Mouse (Mus musculus): ENCODE measurements around the gene Gm42957. TPM values are rescaled to one million over a fixed set of nuclear protein-coding genes. Genes with fewer than 3 reads are reported as not detected.
"Not testable (repeated sequence)": the region's sequence is repeated elsewhere in the genome, so short reads cannot be mapped to it uniquely, and the experiment has no call there.

Gene Gm42957
- total and polyA plus RNA-seq, 2 experiments from 2014 or later: not detected

GRCm38 (mm10) chr3:96680269-96680956 lies 45.1 kb downstream of the Gm42957 start:
- no peak for TF ChIP-seq CTCF (IDR thresholded peaks at IDR 0.05; ENCODE audit: low read depth)
- Histone ChIP-seq H3K27me3 (ENCODE audit: insufficient read depth, low read length) (no peaks in the 10 kb centered on the region), H3K4me2 (ENCODE audit: low read depth, low read length) (no peak overlapping the region), H3K36me3 (ENCODE audit: insufficient read depth, low read length) (no peaks in the 10 kb centered on the region), H3K4me3 (ENCODE audit: low read length) (no peak overlapping the region), H3K9me3 (ENCODE audit: low read length) (no peaks in the 10 kb centered on the region), H3K4me1 (ENCODE audit: insufficient read depth, low read length) (no peaks in the 10 kb centered on the region; the same call in 1 of the 2 replicates), H3K9ac (replicated peaks; ENCODE audit: low read length) (no peak overlapping the region), H3K27ac (no peak overlapping the region)
- DNase-seq (ENCODE audit: low spot score) (peak; percentile 41), ATAC-seq (peak; percentile 57; the same call in 1 of the 2 replicates)
- WGBS: 15% methylated on average over 12 of the region's 12 CpGs

- Histone ChIP-seq H3K27me3 (ENCODE audit: insufficient read depth, low read length) (no peaks in the 10 kb centered on the region), H3K4me2 (ENCODE audit: low read depth, low read length) (no peak overlapping the region), H3K36me3 (ENCODE audit: insufficient read depth, low read length) (no peaks in the 10 kb centered on the region), H3K9me3 (ENCODE audit: low read length) (no peaks in the 10 kb centered on the region), H3K9ac (replicated peaks; ENCODE audit: low read length) (no peak overlapping the region), H3K4me3 (ENCODE audit: low read length) (no peak overlapping the region), H3K4me1 (ENCODE audit: insufficient read depth, low read length) (no peaks in the 10 kb centered on the region; the same call in 1 of the 2 replicates), H3K27ac (no peak overlapping the region)
- no peak for TF ChIP-seq CTCF (IDR thresholded peaks at IDR 0.05; ENCODE audit: low read depth)
- no peak for ATAC-seq
- 85% methylated on average over 3 of the region's 3 CpGs for WGBS
- no peak for DNase-seq (ENCODE audit: low spot score)
Observed at GRCm38 (mm10) chr3:96683496-96683895, 48.2 kb downstream of the Gm42957 start.

GRCm38 (mm10) chr3:96684151-96684821 lies 49.0 kb downstream of the Gm42957 start:
- ATAC-seq (no peak; the same call in 1 of the 2 replicates), DNase-seq (ENCODE audit: low spot score) (no peak)
- 63% methylated on average over 17 of the region's 17 CpGs for WGBS
- Histone ChIP-seq H3K36me3 (ENCODE audit: insufficient read depth, low read length) (no peaks in the 10 kb centered on the region), H3K4me1 (ENCODE audit: insufficient read depth, low read length) (no peaks in the 10 kb centered on the region; the same call in 1 of the 2 replicates), H3K9ac (replicated peaks; ENCODE audit: low read length) (no peak overlapping the region), H3K9me3 (ENCODE audit: low read length) (no peaks in the 10 kb centered on the region), H3K4me2 (ENCODE audit: low read depth, low read length) (peak overlapping the region; percentile 44), H3K27me3 (ENCODE audit: insufficient read depth, low read length) (no peaks in the 10 kb centered on the region), H3K27ac (no peak overlapping the region), H3K4me3 (ENCODE audit: low read length) (no peak overlapping the region)
- TF ChIP-seq CTCF (IDR thresholded peaks at IDR 0.05; ENCODE audit: low read depth): no peak

- Histone ChIP-seq H3K4me1 (ENCODE audit: insufficient read depth, low read length) (no peaks in the 10 kb centered on the region), H3K9me3 (ENCODE audit: low read length) (no peaks in the 10 kb centered on the region), H3K4me2 (ENCODE audit: low read depth, low read length) (peak overlapping the region; percentile 44), H3K9ac (replicated peaks; ENCODE audit: low read length) (no peak overlapping the region), H3K36me3 (ENCODE audit: insufficient read depth, low read length) (no peaks in the 10 kb centered on the region), H3K27ac (no peak overlapping the region), H3K27me3 (ENCODE audit: insufficient read depth, low read length) (no peaks in the 10 kb centered on the region), H3K4me3 (ENCODE audit: low read length) (no peak overlapping the region)
- no peak for TF ChIP-seq CTCF (IDR thresholded peaks at IDR 0.05; ENCODE audit: low read depth)
- 47% methylated on average over 28 of the region's 28 CpGs for WGBS
- DNase-seq (ENCODE audit: low spot score): no peak
- no peak for ATAC-seq
Observed at GRCm38 (mm10) chr3:96684822-96685156, 49.5 kb downstream of the Gm42957 start.

GRCm38 (mm10) chr3:96686057-96686456 lies 50.8 kb downstream of the Gm42957 start:
- not testable (repeated sequence) for H3K9me3 ChIP-seq (ENCODE audit: low read length); DNase-seq (ENCODE audit: low spot score); ATAC-seq; H3K9ac ChIP-seq (replicated peaks; ENCODE audit: low read length); H3K27ac ChIP-seq; H3K36me3 ChIP-seq (ENCODE audit: insufficient read depth, low read length); H3K27me3 ChIP-seq (ENCODE audit: insufficient read depth, low read length); H3K4me1 ChIP-seq (ENCODE audit: insufficient read depth, low read length); H3K4me2 ChIP-seq (ENCODE audit: low read depth, low read length); H3K4me3 ChIP-seq (ENCODE audit: low read length)
- WGBS: 92% methylated on average over 5 of the region's 5 CpGs

GRCm38 (mm10) chr3:96688854-96689253 lies 53.6 kb downstream of the Gm42957 start:
- 86% methylated on average over 11 of the region's 11 CpGs for WGBS
- Histone ChIP-seq H3K9me3 (ENCODE audit: low read length) (no peaks in the 10 kb centered on the region), H3K27me3 (ENCODE audit: insufficient read depth, low read length) (no peaks in the 10 kb centered on the region)

GRCm38 (mm10) chr3:96690298-96690697 lies 55.0 kb downstream of the Gm42957 start:
- Histone ChIP-seq H3K9ac (replicated peaks; ENCODE audit: low read length) (no peak overlapping the region), H3K4me2 (ENCODE audit: low read depth, low read length) (no peak overlapping the region), H3K9me3 (ENCODE audit: low read length) (no peaks in the 10 kb centered on the region), H3K4me3 (ENCODE audit: low read length) (no peak overlapping the region), H3K4me1 (ENCODE audit: insufficient read depth, low read length) (no peaks in the 10 kb centered on the region), H3K36me3 (ENCODE audit: insufficient read depth, low read length) (no peaks in the 10 kb centered on the region), H3K27me3 (ENCODE audit: insufficient read depth, low read length) (no peaks in the 10 kb centered on the region), H3K27ac (no peak overlapping the region)
- peak; percentile 37 for TF ChIP-seq CTCF (IDR thresholded peaks at IDR 0.05; ENCODE audit: low read depth)
- WGBS: 45% methylated on average over 3 of the region's 3 CpGs
- no peak for ATAC-seq
- no peak for DNase-seq (ENCODE audit: low spot score)

More at GRCm38 (mm10) chr3:96688854-96689253, 53.6 kb downstream of the Gm42957 start:
- DNase-seq (ENCODE audit: low spot score): no peak
- Histone ChIP-seq H3K27ac (no peak overlapping the region), H3K4me3 (ENCODE audit: low read length) (no peak overlapping the region), H3K36me3 (ENCODE audit: insufficient read depth, low read length) (no peaks in the 10 kb centered on the region), H3K9ac (replicated peaks; ENCODE audit: low read length) (no peak overlapping the region), H3K4me1 (ENCODE audit: insufficient read depth, low read length) (no peaks in the 10 kb centered on the region), H3K4me2 (ENCODE audit: low read depth, low read length) (no peak overlapping the region)
- no peak for TF ChIP-seq CTCF (IDR thresholded peaks at IDR 0.05; ENCODE audit: low read depth)
- ATAC-seq: no peak

All from hindbrain, postnatal 0 days (tissue).